In genomic region chr11:74896901-74897677, GRCm38 (mm10) we compare ENCODE assay signal across 8 mouse cellular contexts. TPM values are rescaled to one million over a fixed set of nuclear protein-coding genes. Genes with fewer than 3 reads are reported as not detected.
DNase-seq lines count a peak whose midpoint lies in the region; ATAC-seq and TF ChIP-seq lines count a peak whose summit lies in the region.

Sgsm2 (minus strand) TSS chr11:74897060.

- peak; percentile 64 for ATAC-seq in embryonic facial prominence, embryonic 15.5 days (ENCODE audit: insufficient number of reproducible peaks, low FRiP score, low TSS enrichment, low read depth)
- peak; percentile 28; the same call in 1 of the 2 replicates for ATAC-seq in monocyte, adult 5-6 weeks (replicated peaks; ENCODE audit: insufficient number of reproducible peaks, low FRiP score, low TSS enrichment, poor library complexity, severe bottlenecking)

- peak within 1 kb of the TSS; percentile 79 for H3K4me3 ChIP-seq in embryonic facial prominence, embryonic 15.5 days (replicated peaks)
- H3K4me3 ChIP-seq in liver, adult 2 months (ENCODE audit: insufficient read depth, low read depth, low read length), result peak within 1 kb of the TSS; percentile 92

- TF ChIP-seq POLR2A in liver, adult 2 months (IDR thresholded peaks at IDR 0.05; ENCODE audit: extremely low read depth, insufficient read depth, low read length), result no peak

- no peaks in the 10 kb centered on the region for H3K27me3 ChIP-seq in embryonic facial prominence, embryonic 15.5 days
- H3K27me3 ChIP-seq in liver, adult 2 months (ENCODE audit: control insufficient read depth, insufficient read depth, low read length), result no peaks in the 10 kb centered on the region
- no peaks in the 10 kb centered on the region for H3K27me3 ChIP-seq in splenic B cell, adult 2 months (ENCODE audit: control insufficient read depth, insufficient read depth, low read length, poor library complexity, severe bottlenecking)

- H3K79me2 ChIP-seq in liver, adult 2 months (ENCODE audit: control insufficient read depth, insufficient read depth, low read length), result no peaks in the 10 kb centered on the region

- under 1% methylated on average over 74 of the region's 74 CpGs for WGBS in embryonic facial prominence, embryonic 15.5 days
- under 1% methylated on average over 63 of the region's 74 CpGs for WGBS in liver, adult 2 months

- peak within 1 kb of the TSS; percentile 86 for H3K27ac ChIP-seq in embryonic facial prominence, embryonic 15.5 days (replicated peaks)
- H3K27ac ChIP-seq in liver, adult 2 months (replicated peaks; ENCODE audit: insufficient read depth, low read depth, low read length), result peak within 1 kb of the TSS; percentile 61

- H3K4me1 ChIP-seq in embryonic facial prominence, embryonic 15.5 days, result peaks cover 11% of the 10 kb centered on the region
- H3K4me1 ChIP-seq in liver, adult 2 months (ENCODE audit: control insufficient read depth, insufficient read depth, low read length), result peaks cover 8% of the 10 kb centered on the region

- H3K9me3 ChIP-seq in embryonic facial prominence, embryonic 15.5 days (replicated peaks), result no peaks in the 10 kb centered on the region

- H3K9ac ChIP-seq in embryonic facial prominence, embryonic 15.5 days, result peak within 1 kb of the TSS; percentile 65
- H3K9ac ChIP-seq in liver, adult 2 months (ENCODE audit: low read depth, low read length), result peak within 1 kb of the TSS; percentile 83

- peaks cover 26% of the 10 kb centered on the region for H3K36me3 ChIP-seq in embryonic facial prominence, embryonic 15.5 days
- H3K36me3 ChIP-seq in liver, adult 2 months (ENCODE audit: control insufficient read depth, insufficient read depth, low read length), result peaks cover 21% of the 10 kb centered on the region
- H3K36me3 ChIP-seq in splenic B cell, adult 2 months (ENCODE audit: control insufficient read depth, insufficient read depth, low read length, poor library complexity, severe bottlenecking), result peaks cover 12% of the 10 kb centered on the region

- peak; percentile 76 for DNase-seq in A20 (ENCODE audit: low read depth, low spot score)
- peak; percentile 74 for DNase-seq in adrenal gland, postnatal 25 days
- DNase-seq in heart, adult 8-10 months (ENCODE audit: low spot score), result peak; percentile 34
- DNase-seq in kidney, adult 9 months, result peak; percentile 76
- peak; percentile 62 for DNase-seq in liver, adult 2 months (ENCODE audit: extremely low read depth, low read depth, low spot score)
- DNase-seq in splenic B cell, adult 2 months (ENCODE audit: low read depth, low spot score), result peak; percentile 58

- H3K4me2 ChIP-seq in embryonic facial prominence, embryonic 15.5 days (replicated peaks), result peak within 1 kb of the TSS; percentile 96

- TF ChIP-seq CTCF in liver, adult 2 months (IDR thresholded peaks at IDR 0.05; ENCODE audit: low read depth, low read length), result no peak

RNA-seq across cellular contexts. Expression of gene Sgsm2, which starts in this region (rescaled TPM):
- 26.0 and 34.7 TPM in 2 replicates for total RNA-seq in adrenal gland, postnatal 25 days (2021)
- 5.8 and 6.8 TPM in 2 replicates for polyA plus RNA-seq in embryonic facial prominence, embryonic 15.5 days (2015; fragmentation: Nextera tagmentation; extraction: Ambion mirVana)
- 1 to 10 TPM; 5.3 to 6.4 (median 5.8) TPM for total RNA-seq in heart, adult 8-10 months (2022)
- 1.5 and 3.3 TPM in 2 replicates for total RNA-seq in liver, adult 2 months (2014; rRNA removed)
- 7.5 and 10.3 TPM in 2 replicates for polyA plus RNA-seq in liver, adult 2 months (2012; rRNA removed)
- total RNA-seq in monocyte, adult 5-6 weeks (2017), result 1.4 to 10.7 TPM (median 3.1 TPM) in 3 replicates

Comparison
In these comparisons a context has a peak if more than half of its experiments do, and no peak if none do; other contexts are left out.
1. Peak in every context shown above with its lines: DNase-seq, ATAC-seq, H3K4me3 ChIP-seq and H3K27ac ChIP-seq.